Mouse (Mus musculus): ENCODE data around the gene Scyl1. TPM values are rescaled to one million over a fixed set of nuclear protein-coding genes. Genes with fewer than 3 reads are reported as not detected.
A peak's percentile ranks its signal among the peaks of the same experiment; 100 is the strongest.

Gene Scyl1
- polyA plus RNA-seq, 1 experiment from 2014 or later, result 83.2 TPM

DNA sequence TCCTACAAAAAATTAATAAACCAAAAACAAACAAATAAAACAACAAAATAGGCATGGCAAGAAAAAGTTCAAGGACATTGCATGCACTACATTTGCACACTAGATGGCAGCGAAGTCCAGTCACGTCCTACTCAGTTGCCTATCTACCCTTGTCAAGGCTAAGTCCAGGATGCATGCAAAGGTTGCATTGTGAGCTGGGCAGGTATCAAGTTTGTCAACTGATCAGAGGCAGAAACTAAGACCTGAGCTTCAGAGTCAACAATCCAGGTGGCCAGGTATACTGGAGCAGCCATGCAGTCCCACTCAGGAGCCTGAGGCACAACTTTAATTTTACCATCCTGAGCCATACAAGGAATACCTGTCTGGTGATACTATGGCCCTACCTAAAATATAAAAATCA is 21.9 kb upstream of the Scyl1 start:
- Histone ChIP-seq H3K4me3 (ENCODE audit: low read length) (no peak overlapping the region), H3K27ac (ENCODE audit: low read length) (no peak overlapping the region), H3K27me3 (ENCODE audit: control insufficient read depth, insufficient read depth, low read depth, low read length) (no peaks in the 10 kb centered on the region), H3K9ac (ENCODE audit: low read length) (no peak overlapping the region), H3K4me2 (ENCODE audit: low read depth, low read length) (no peak overlapping the region), H3K9me3 (ENCODE audit: control insufficient read depth, low read length) (no peaks in the 10 kb centered on the region), H3K36me3 (ENCODE audit: control insufficient read depth, insufficient read depth, low read length) (peaks cover 32% of the 10 kb centered on the region), H3K4me1 (replicated peaks; ENCODE audit: control insufficient read depth, insufficient read depth, low read length) (peaks cover 15% of the 10 kb centered on the region)
- 3% methylated on average over 2 of the region's 2 CpGs for WGBS
- ATAC-seq (ENCODE audit: low read depth), result peak; percentile 62

GRCm38 (mm10) chr19:5791329-5791728 is 20.1 kb upstream of the Scyl1 start:
- peaks cover 11% of the 10 kb centered on the region for H3K4me1 ChIP-seq (replicated peaks; ENCODE audit: control insufficient read depth, insufficient read depth, low read length)
- no peak overlapping the region for H3K27ac ChIP-seq (ENCODE audit: low read length)
- no peaks in the 10 kb centered on the region for H3K27me3 ChIP-seq (ENCODE audit: control insufficient read depth, insufficient read depth, low read depth, low read length)
- no peak overlapping the region for H3K4me2 ChIP-seq (ENCODE audit: low read depth, low read length)
- no peak overlapping the region for H3K4me3 ChIP-seq (ENCODE audit: low read length)
- WGBS, result 65% methylated on average over 4 of the region's 4 CpGs
- peaks cover 15% of the 10 kb centered on the region for H3K36me3 ChIP-seq (ENCODE audit: control insufficient read depth, insufficient read depth, low read length)
- no peak overlapping the region for H3K9ac ChIP-seq (ENCODE audit: low read length)
- no peaks in the 10 kb centered on the region for H3K9me3 ChIP-seq (ENCODE audit: control insufficient read depth, low read length)
- no peak for ATAC-seq (ENCODE audit: low read depth)

- no peak overlapping the region for H3K4me3 ChIP-seq (ENCODE audit: low read length)
- peaks cover 8% of the 10 kb centered on the region for H3K4me1 ChIP-seq (replicated peaks; ENCODE audit: control insufficient read depth, insufficient read depth, low read length)
- ATAC-seq (ENCODE audit: low read depth), result no peak
- H3K27ac ChIP-seq (ENCODE audit: low read length), result no peak overlapping the region
- WGBS, result 60% methylated on average over 5 of the region's 5 CpGs
- H3K36me3 ChIP-seq (ENCODE audit: control insufficient read depth, insufficient read depth, low read length), result no peaks in the 10 kb centered on the region
- no peak overlapping the region for H3K9ac ChIP-seq (ENCODE audit: low read length)
- H3K4me2 ChIP-seq (ENCODE audit: low read depth, low read length), result no peak overlapping the region
- no peaks in the 10 kb centered on the region for H3K27me3 ChIP-seq (ENCODE audit: control insufficient read depth, insufficient read depth, low read depth, low read length)
- H3K9me3 ChIP-seq (ENCODE audit: control insufficient read depth, low read length), result no peaks in the 10 kb centered on the region
Observed at GRCm38 (mm10) chr19:5789066-5789465, 17.8 kb upstream of the Scyl1 start.

DNA sequence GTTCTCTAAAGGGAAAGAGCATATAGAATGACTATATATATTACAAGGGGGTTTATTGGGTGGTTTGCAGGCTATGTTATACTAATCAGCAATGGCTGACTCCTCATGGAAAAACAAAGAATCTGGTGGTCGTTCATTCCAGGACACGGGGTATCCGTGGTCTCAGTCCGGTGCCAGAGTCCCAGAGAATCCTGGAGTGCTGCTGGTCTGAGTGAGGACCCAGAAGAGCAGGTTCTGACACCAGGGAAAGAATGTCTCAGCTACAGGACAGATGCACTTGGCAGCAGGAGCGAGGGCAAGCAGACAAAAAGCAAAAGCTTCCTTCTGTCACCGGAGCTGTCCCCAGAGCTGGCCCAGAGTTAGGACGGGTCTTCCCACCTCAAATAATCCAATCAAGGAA is 17.4 kb upstream of the Scyl1 start:
- Histone ChIP-seq H3K9me3 (ENCODE audit: control insufficient read depth, low read length) (no peaks in the 10 kb centered on the region), H3K9ac (ENCODE audit: low read length) (no peak overlapping the region), H3K27me3 (ENCODE audit: control insufficient read depth, insufficient read depth, low read depth, low read length) (no peaks in the 10 kb centered on the region), H3K4me1 (replicated peaks; ENCODE audit: control insufficient read depth, insufficient read depth, low read length) (peaks cover 8% of the 10 kb centered on the region), H3K36me3 (ENCODE audit: control insufficient read depth, insufficient read depth, low read length) (no peaks in the 10 kb centered on the region), H3K4me3 (ENCODE audit: low read length) (no peak overlapping the region), H3K4me2 (ENCODE audit: low read depth, low read length) (no peak overlapping the region), H3K27ac (ENCODE audit: low read length) (no peak overlapping the region)
- ATAC-seq (ENCODE audit: low read depth), result no peak
- WGBS, result 85% methylated on average over 7 of the region's 7 CpGs

- 77% methylated on average over 7 of the region's 7 CpGs for WGBS
- no peak overlapping the region for H3K4me3 ChIP-seq (ENCODE audit: low read length)
- H3K36me3 ChIP-seq (ENCODE audit: control insufficient read depth, insufficient read depth, low read length), result no peaks in the 10 kb centered on the region
- H3K27me3 ChIP-seq (ENCODE audit: control insufficient read depth, insufficient read depth, low read depth, low read length), result no peaks in the 10 kb centered on the region
- no peak for ATAC-seq (ENCODE audit: low read depth)
- H3K4me1 ChIP-seq (replicated peaks; ENCODE audit: control insufficient read depth, insufficient read depth, low read length), result peaks cover 8% of the 10 kb centered on the region
- no peak overlapping the region for H3K4me2 ChIP-seq (ENCODE audit: low read depth, low read length)
- H3K9me3 ChIP-seq (ENCODE audit: control insufficient read depth, low read length), result no peaks in the 10 kb centered on the region
- no peak overlapping the region for H3K27ac ChIP-seq (ENCODE audit: low read length)
- no peak overlapping the region for H3K9ac ChIP-seq (ENCODE audit: low read length)
Observed at GRCm38 (mm10) chr19:5787920-5788319, 16.7 kb upstream of the Scyl1 start.

DNA sequence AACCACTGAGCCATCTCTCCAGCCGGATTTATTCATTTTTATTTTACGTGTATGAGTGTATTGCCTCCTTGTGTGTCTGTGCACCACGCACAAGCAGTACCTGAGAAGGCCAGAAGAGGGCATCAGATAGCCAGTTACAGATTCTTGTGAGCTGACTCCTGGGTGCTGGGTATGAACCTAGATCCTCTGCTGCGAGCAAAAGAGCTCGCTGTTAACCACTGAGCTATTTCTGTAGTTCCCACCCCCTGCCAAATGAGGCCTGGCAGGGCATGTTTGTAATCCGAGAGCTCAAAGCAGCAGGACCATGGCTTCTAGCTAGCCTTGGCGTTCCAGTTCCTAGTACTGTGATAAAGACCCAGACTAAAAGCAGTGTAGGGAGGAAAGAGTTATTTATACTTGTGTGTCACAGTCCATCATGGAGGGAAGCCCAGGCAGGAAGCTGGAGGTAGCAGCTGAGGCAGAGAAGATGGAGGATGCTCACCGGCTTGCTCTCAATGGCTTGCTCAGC is 16.0 kb upstream of the Scyl1 start:
- WGBS, result 10% methylated on average over 8 of the region's 8 CpGs
- Histone ChIP-seq H3K9ac (ENCODE audit: low read length) (peak overlapping the region; percentile 32; the same call in 1 of the 2 replicates), H3K4me1 (replicated peaks; ENCODE audit: control insufficient read depth, insufficient read depth, low read length) (peaks cover 9% of the 10 kb centered on the region), H3K27ac (ENCODE audit: low read length) (peak overlapping the region; percentile 43; the same call in 1 of the 2 replicates), H3K4me3 (ENCODE audit: low read length) (no peak overlapping the region), H3K4me2 (ENCODE audit: low read depth, low read length) (peak overlapping the region; percentile 11; the same call in 1 of the 2 replicates), H3K27me3 (ENCODE audit: control insufficient read depth, insufficient read depth, low read depth, low read length) (no peaks in the 10 kb centered on the region), H3K36me3 (ENCODE audit: control insufficient read depth, insufficient read depth, low read length) (no peaks in the 10 kb centered on the region), H3K9me3 (ENCODE audit: control insufficient read depth, low read length) (no peaks in the 10 kb centered on the region)
- ATAC-seq (ENCODE audit: low read depth), result peak; percentile 76

GRCm38 (mm10) chr19:5786441-5787114 is 15.4 kb upstream of the Scyl1 start:
- no peak overlapping the region for H3K9ac ChIP-seq (ENCODE audit: low read length)
- no peak overlapping the region for H3K4me2 ChIP-seq (ENCODE audit: low read depth, low read length)
- H3K9me3 ChIP-seq (ENCODE audit: control insufficient read depth, low read length), result no peaks in the 10 kb centered on the region
- WGBS, result 7% methylated on average over 12 of the region's 12 CpGs
- peaks cover 12% of the 10 kb centered on the region for H3K4me1 ChIP-seq (replicated peaks; ENCODE audit: control insufficient read depth, insufficient read depth, low read length)
- ATAC-seq (ENCODE audit: low read depth), result peak; percentile 87
- H3K27me3 ChIP-seq (ENCODE audit: control insufficient read depth, insufficient read depth, low read depth, low read length), result no peaks in the 10 kb centered on the region
- H3K27ac ChIP-seq (ENCODE audit: low read length), result peak overlapping the region; percentile 41; the same call in 1 of the 2 replicates
- H3K36me3 ChIP-seq (ENCODE audit: control insufficient read depth, insufficient read depth, low read length), result no peaks in the 10 kb centered on the region
- H3K4me3 ChIP-seq (ENCODE audit: low read length), result no peak overlapping the region

DNA sequence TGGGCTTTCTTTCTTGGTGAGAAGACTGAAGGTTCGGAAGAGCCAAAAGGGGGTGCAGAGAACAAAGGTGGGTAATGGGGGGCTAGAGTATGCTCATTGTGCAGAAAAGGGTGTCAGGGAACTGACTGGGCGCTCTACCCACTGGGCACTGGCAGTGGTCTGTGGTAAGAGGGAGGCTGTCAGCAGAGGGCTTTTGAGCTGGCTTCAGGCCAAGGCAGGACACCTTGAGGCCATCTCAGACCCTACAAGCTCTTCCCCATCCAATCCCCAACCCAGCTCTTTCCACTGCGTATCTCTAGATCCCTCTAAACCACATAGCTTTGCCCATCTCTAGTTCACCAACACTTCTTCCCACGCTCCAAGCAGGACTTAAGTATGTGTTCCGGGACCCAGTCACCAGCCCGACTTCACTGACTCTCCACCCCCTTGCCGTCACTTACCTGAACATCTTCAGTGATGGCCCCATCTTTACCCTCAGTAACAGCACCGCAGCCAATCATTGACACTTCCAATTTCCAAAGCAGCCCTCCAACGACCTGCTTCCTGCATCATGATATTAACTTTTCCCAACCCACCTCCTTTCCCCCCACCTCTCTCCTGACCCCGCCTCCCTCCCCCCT is 13.8 kb upstream of the Scyl1 start:
- 47% methylated on average over 10 of the region's 10 CpGs for WGBS
- no peak overlapping the region for H3K4me2 ChIP-seq (ENCODE audit: low read depth, low read length)
- no peaks in the 10 kb centered on the region for H3K36me3 ChIP-seq (ENCODE audit: control insufficient read depth, insufficient read depth, low read length)
- no peak overlapping the region for H3K27ac ChIP-seq (ENCODE audit: low read length)
- H3K4me3 ChIP-seq (ENCODE audit: low read length), result no peak overlapping the region
- H3K27me3 ChIP-seq (ENCODE audit: control insufficient read depth, insufficient read depth, low read depth, low read length), result no peaks in the 10 kb centered on the region
- no peak for ATAC-seq (ENCODE audit: low read depth)
- H3K9ac ChIP-seq (ENCODE audit: low read length), result no peak overlapping the region
- H3K9me3 ChIP-seq (ENCODE audit: control insufficient read depth, low read length), result no peaks in the 10 kb centered on the region
- peaks cover 12% of the 10 kb centered on the region for H3K4me1 ChIP-seq (replicated peaks; ENCODE audit: control insufficient read depth, insufficient read depth, low read length)

DNA sequence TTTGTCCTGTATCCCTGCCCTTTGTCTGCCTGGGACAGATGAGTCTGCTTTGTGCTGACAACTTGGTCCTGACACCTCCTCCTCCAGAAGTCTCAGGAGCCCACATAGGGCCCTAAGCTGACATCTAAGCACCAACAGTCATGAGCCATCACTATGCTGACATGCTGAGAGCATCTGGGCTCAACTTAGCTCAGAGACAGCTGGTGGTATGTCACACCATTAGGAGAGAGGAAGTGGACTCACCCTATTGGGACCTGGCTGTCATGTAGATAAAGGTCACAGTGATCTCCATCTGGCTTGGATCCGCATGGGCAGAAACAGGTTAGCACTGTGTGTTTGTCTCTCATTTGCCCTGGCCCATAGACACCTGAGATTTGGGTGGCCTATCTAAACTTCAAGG is 10.9 kb upstream of the Scyl1 start:
- Histone ChIP-seq H3K27me3 (ENCODE audit: control insufficient read depth, insufficient read depth, low read depth, low read length) (no peaks in the 10 kb centered on the region), H3K4me3 (ENCODE audit: low read length) (no peak overlapping the region), H3K27ac (ENCODE audit: low read length) (peak overlapping the region; percentile 48), H3K4me2 (ENCODE audit: low read depth, low read length) (no peak overlapping the region), H3K9ac (ENCODE audit: low read length) (no peak overlapping the region; the same call in 1 of the 2 replicates), H3K9me3 (ENCODE audit: control insufficient read depth, low read length) (no peaks in the 10 kb centered on the region), H3K36me3 (ENCODE audit: control insufficient read depth, insufficient read depth, low read length) (no peaks in the 10 kb centered on the region), H3K4me1 (replicated peaks; ENCODE audit: control insufficient read depth, insufficient read depth, low read length) (peaks cover 7% of the 10 kb centered on the region)
- ATAC-seq (ENCODE audit: low read depth), result no peak
- WGBS, result 77% methylated on average over 1 of the region's 1 CpGs
